Mouse (Mus musculus) frontal cortex, postnatal 10 days (tissue): ENCODE data around the gene Myt1.

Experiments
- DNase-seq, 2 experiments: peaks; one replicate each; pipeline ENCODE4 v3.0.0; 2022; ENCODE audit warnings: low spot score in 2 of 2, mixed read lengths in 1 of 2

The Myt1 gene

DNA sequence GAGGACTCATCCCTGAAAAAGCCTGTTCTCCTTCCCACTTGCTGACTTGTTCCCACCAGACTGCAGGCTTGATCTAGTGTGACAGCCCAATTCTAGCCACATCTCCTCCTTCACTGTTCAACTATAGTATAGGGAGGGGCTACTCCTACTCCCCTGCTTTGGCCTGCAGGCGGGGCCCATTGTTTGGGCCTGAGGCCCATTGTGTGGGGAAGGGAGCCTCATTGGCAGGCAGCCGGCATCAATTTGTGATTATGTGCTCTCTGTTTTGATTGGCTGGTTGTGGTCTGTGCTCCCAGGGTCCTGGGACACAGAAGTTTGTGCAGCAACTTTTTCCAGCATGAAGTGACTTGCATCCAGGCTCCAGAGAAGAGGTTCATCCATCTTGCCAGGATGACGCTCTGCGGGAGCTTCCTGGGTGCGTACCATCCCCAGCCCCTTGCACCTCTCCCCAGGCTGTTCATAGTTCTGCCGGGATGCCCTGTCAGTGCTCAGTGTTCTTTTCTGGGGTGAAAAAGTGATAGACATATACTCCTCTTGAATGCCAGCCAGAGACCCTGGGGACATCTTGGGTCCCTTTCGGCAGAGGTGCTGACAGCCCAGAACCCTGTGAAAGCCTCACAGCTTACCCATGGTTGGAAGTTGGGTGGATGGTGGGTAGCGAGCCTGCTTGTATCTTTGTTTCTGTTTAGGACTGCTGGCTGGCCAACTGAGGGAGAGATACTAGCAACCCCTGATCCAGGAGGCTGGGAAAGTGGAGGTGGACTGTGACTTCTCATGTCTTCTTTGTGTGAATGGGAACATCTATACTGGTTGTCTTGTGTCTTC, at the start of gene Myt1:
Myt1 (plus strand) TSS at position 327 of the 825 bp plus-strand sequence.
- DNase-seq = no peak

GRCm38 (mm10) chr2:181713749-181714148, 49.4 kb upstream of the Myt1 start:
- peak in 1 of 2 experiments; percentile 67 for DNase-seq

- peak; percentile 61 to 65 for DNase-seq
Observed at GRCm38 (mm10) chr2:181714903-181715326, 48.2 kb upstream of the Myt1 start, which contains the start of gene Oprl1. Gene Oprl1, plus strand, starts transcription at chr2:181715016.

DNA sequence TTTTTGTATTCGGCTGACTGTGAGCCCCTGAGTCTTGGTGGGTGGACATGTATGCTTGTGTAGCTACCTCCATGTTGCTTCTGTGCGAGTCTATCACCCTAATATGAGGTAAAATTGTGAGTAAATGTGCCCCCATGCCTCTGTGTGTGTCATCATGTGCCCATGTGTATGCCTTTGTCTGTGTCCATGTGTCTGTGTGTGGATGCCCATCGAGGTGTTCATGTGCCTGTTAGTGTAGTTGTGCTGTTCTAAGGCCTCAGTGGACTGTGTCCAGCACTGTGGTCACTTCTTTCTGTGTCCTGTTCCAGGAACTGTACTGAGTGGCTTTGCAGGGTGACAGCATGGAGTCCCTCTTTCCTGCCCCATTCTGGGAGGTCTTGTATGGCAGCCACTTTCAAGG, 47.8 kb upstream of the Myt1 start:
- no peak for DNase-seq

DNA sequence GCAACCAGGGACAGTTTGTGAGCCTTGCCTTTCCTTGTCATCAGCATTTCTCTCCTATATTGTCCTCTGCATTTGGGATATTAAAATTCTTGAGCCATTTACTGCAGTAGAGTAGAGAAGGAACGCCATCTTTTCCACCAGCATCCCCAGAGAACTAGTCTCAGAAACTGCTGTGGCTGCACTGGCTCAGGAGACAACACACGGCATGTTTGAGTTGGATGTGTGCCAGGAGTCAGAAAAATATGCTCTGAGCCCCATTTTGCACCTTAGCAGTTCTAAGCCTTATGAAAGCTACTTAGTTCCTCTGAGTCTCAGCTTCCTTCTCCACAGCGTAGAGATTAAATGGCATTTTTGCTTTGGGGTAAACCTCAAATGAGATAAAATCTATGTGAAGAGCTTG, 46.1 kb upstream of the Myt1 start:
- no peak for DNase-seq

DNA sequence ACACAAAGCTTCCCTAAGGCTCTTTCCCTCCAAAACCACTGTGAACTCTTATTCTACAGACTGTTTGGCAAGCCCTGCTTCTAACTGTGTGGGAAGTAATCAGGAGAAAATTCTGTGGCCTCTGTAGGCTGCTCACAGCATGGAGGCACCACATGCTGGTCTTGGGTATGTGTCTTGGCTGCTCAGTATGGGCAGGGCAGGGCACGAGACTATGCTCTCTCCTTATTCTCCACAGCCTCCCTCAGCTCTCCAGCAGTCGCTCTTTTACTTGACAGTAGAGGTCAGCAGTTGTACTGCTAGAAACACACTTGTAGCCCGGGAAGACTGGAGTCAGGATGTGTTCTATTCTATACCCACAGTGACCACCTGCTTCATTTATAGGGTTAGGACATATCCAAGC, 43.1 kb upstream of the Myt1 start:
- no peak for DNase-seq

- DNase-seq = no peak
Observed at GRCm38 (mm10) chr2:181721200-181721599, 41.9 kb upstream of the Myt1 start.

DNA sequence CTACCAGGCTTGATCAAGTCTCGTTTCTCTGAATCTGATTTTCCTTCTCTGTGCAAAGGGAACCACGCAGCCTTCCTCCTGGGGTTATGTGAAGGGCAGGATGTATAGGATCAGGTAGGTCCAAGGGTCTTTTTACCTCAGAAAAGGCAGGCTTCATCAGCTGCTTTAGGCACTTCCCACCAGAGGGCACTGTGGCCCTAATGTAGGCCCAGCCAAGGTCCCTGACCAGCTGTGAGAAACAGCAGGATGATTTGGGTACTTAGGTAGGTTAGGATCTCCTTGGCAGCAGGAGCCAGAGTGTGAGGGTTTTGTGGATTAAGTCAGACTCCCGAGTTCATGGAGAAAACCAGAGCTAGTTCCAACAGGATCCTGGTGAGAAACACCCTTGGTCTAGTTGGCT, 40.9 kb upstream of the Myt1 start:
- no peak for DNase-seq

DNA sequence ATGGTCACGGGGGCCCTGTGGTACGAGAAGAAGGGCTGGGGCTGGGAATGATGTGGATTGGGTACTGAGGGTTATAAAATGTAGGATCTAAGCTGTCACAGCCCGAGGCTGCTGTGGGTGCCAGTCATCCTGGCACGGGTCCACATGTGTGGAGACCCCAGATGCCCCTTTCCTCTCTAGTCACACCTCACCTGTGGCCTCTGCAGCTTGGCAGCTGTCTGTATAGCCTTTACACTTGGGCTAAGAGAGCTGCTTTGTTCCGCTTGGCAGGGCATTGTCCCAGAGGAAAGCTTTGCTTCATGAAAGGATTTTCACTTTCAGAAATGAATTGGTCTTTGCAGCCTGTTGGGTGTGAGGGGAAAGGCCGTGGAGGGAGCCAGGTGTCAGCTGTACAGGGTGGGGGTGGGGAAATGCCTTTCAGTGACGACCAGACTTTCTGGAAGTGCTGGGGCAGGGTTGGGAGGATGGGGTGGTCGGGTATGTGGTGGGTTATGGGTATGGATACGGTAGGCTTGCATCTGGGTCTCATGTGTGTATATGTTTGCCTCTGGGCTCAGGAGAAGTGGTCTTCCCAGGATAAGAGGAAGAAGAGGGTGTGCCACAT, 35.4 kb upstream of the Myt1 start:
- no peak for DNase-seq

GRCm38 (mm10) chr2:181730051-181730450, 33.1 kb upstream of the Myt1 start:
- no peak for DNase-seq

DNA sequence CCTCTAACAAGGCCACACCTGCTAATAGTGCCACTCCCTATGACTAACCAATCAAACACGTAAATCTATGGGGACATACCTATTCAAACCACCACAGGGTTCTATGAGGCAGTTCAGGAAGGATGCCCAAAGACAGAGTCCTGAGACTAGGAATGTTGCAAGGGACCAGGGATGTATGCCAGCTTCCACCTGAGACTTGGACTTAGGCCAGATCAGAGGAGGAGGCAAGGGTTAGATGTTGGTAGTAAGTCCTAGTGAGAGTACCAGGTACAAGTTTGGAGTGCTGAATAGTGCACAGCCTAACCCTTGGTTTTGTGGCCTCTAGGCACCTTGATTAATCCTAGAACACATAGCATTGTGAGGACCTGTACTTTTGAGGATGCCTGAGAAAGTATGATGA, 10.5 kb upstream of the Myt1 start:
- no peak for DNase-seq

- DNase-seq = no peak
Observed at GRCm38 (mm10) chr2:181758147-181758725, 4.9 kb upstream of the Myt1 start.

GRCm38 (mm10) chr2:181759041-181759440, 4.1 kb upstream of the Myt1 start:
- DNase-seq = peak; percentile 43 to 51

DNA sequence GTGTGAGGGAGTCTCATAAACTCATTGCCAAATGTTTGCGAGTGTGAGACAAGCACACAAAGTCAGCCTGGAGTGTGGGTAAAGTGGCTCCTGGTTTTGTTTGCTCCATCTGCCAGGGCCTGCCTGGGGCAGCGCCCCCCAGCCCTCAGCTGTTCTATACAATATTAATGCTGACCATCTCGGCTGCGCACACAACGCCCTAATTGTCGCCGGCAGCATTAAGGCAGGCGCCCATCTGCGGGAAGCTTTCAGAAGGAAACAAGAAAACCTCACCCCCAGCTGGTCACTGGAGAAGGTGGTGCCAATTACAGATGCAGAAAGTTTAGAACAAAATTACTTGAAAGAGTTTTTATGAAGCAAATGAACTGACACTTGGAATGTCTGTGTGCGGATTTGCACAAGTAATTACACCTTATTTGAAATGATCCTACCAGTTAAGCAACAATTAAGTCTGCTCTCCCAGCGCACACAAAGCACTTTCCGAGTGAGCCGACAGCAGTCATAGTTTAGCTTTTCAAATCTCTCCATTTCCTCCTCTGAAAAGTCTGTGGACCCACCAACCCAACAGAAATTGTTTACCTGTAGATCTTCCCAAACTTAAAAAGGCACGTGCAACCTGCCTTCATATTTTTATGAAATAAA, 875 bp downstream of the Myt1 start:
- DNase-seq = no peak

DNA sequence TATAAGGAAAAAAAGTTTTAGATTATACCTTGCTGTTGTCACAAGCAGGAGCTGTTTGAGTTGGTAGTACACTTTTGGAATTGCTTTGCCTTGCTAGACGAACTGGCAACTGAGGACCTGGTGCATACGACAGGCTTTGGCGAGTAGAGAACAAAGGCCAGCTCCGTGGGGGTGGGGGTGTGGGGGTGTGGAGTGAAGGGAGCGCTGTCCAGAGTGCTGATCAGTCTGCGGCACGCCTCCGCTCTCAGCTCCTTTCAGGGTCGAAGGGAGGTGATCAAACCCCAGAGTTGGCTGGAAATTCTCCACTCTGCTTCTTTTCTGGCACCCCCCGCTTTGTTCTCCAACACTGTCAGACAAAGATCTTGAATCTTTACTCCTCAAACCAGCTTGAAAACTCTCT, 1.5 kb downstream of the Myt1 start:
- DNase-seq = peak in 1 of 2 experiments; percentile 30

DNA sequence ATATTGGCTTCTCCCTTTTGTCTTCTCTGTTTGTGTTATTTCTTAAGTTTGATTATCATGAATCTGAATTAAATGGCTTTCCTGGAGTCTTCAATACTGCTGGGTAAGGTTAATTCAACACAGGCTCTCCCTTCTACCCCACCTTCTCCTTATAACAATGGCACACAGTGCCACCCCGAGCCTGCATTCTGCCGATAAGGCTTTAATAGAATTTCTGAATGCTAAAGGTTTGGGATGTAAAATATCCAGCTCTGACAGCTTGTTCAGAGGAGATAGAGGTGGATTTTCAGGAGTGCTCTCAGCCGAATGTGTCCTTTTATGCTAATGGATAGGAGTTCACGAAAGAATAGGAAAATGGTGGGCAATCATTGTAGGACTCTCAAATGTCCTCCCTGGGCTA, 2.1 kb downstream of the Myt1 start:
- no peak for DNase-seq

- DNase-seq = peak; percentile 35 to 37
Observed at GRCm38 (mm10) chr2:181766672-181767557, 3.8 kb downstream of the Myt1 start.

DNA sequence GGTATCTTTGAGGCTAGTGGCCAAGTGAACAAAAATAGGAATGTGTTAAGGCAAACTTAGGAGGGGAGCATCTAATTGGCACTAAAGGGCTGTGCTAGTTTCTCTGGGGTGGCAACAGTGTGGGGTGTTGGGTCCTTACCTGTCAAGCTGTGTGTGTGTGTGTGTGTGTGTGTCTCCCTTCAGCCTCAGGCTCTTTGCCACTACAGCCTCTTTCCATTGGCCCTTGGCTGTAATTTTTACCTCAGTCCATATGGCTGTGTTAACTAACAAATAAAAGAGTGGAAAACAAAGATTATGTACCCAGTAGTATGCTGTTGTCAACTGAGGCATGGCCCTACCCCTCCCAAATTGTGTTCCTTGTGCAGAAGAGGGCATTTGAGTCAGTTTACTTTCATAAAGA, 5.3 kb downstream of the Myt1 start:
- no peak for DNase-seq

- no peak for DNase-seq
Observed at GRCm38 (mm10) chr2:181769397-181769796, 6.3 kb downstream of the Myt1 start.

DNA sequence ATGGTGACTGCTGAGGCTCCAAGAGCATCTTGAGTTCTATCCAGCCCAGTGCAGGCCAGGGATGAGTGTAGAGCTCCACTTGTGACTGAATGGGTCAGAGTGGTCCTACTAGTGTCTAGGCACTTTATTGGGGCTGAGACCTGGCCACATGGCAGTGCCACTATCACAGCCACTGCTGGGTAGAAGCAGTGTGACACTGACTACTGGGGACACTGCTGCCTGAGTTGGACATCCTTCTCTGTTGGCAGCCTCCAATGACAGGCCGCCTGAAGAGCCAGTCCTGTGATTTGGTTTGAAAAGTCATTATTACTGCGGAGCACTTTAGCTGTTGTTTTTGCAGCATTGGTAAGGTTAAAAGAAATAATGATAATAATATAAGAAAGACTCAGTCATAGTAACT, 10.1 kb downstream of the Myt1 start:
- no peak for DNase-seq

GRCm38 (mm10) chr2:181775786-181776185, 12.7 kb downstream of the Myt1 start:
- DNase-seq = no peak
